Mouse (Mus musculus): ENCODE results near the gene Atg4c.

Gene Atg4c

DNA sequence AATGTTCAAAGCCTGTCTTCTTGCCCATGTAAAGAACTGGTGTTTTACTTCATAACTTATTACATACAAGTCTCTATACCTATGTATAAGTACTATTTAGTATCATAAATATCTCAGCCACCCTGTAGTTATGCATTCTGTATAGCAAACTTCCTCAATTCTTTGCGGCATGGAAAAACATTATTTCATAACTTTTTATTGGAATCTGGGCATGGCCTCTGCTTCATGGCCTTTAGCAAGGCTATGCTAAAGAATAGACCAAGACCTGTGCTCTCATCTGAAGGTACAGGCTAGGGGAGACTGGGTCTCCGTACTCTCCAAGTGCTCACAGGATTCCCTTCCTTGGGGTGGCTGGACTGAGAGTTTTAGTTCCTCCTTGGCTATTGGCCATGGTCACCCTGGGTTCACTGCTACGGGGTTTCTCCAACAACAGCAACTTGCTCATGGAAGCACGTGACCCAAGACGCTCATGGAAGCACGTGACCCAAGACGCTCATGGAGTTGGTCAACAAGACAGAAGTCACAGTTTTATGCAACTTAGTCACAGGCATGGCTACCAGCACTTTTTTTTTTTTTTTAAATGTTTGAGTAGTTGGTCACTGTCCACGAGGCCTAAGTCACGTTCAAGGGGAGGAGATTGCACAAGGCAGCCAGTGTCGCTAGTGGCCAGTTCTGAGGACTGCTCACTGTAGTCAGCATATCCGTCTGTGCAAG lies 7.2 kb upstream of the Atg4c start:
- DNase-seq (ENCODE audit: low spot score): peak; percentile 25

DNA sequence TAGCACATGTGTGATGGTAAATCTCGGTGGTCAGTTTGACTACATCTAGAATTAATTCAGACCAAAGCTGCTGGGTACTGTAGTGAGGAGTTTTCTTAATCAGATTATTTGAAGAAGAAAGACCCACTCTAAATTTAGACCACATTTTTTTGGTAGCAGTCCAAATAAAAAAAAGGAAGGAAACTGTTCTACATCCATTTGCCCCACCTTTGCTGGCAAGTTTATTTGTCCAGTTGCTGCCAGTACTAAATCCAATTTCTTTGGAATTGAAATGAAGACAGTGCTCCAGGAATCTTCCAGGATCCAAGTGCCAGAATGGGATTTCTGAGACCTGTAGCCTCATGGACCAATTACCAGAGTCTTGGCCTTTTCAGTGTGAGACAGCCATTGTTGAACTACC lies 1.1 kb upstream of the Atg4c start:
- DNase-seq (ENCODE audit: low spot score): no peak

DNA sequence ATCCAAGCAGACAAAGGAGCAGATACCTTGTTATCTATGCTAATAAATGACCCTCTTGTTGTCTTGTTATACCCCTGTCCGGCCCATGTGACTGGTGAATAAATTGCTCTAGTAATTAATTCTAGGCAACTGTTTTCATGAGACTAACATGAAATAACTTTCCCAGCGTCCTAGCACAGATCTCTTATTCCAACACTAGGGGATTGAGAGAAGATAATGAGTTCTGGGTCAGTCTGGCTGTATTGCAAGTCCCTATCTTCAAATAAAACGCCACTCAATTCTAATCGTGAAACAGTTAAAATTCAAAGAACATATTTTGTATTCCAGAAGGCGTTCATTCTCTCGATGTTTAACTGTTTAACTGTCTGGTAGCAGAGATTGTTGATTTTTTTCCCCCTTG lies 520 bp upstream of the Atg4c start:
- no peak for DNase-seq (ENCODE audit: low spot score)

DNA sequence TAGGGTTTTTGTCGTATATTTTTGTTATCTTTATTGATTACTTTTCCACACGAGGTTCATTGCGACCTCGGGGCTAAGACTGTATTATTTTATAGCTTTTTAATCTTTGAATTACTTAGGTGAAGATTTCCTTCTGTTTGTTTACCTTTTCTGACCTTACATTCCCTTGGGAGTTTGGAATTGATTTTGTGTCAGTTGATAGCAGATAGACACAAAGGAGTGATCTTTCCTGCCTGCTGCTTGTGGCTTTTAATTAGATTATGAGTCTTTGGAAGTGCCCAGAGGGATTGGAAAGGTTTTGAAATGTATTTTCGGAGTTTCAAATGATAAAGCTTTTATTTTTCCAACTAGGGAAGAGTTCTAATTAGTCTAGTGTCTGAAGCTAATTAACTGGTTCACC lies 1.1 kb downstream of the Atg4c start:
- DNase-seq (ENCODE audit: low spot score): no peak

DNA sequence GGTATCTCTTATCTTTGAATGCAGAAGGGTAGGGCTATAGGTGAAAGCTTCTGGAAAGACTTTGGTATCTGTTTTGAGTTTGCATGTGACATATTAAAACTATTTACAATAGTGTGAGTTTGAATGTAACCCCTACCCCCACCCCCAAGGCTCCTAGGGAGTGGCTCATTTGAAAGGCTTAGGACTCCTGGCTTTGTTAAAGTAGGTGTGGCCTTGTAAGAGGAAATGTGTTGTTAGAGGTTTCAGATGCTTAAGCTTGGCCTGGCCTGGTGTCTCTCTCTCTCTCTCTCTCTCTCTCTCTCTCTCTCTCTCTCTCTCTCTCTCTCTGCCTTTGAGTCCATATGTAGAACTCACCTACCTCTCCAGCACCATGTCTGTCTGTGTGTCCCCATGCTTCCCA lies 5.0 kb downstream of the Atg4c start:
- DNase-seq (ENCODE audit: low spot score): no peak

DNA sequence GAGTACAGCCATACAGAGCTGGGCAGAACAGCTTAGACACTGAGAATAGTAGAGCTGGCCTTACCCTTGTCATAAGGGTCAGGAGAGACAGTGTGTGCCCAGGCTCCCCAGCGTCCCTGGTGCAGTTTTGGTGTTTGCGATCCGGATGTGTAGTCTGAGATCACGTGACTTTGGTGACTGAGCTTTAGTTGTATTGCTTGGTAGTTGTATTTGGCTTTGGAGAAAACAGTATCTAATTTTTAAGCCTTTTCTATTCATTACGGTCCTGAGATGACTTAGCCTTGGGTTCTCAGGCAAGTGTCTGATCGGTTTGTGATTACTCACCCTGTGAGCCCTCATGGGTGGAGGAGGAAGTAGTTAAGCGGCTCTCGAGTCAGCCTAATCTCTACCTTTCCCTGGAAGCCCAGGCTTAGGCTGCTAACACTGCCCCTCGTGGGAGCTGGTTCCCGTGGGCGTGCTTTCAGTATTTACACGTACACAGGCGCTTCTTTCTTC lies 6.1 kb downstream of the Atg4c start:
- DNase-seq (ENCODE audit: low spot score): no peak

DNA sequence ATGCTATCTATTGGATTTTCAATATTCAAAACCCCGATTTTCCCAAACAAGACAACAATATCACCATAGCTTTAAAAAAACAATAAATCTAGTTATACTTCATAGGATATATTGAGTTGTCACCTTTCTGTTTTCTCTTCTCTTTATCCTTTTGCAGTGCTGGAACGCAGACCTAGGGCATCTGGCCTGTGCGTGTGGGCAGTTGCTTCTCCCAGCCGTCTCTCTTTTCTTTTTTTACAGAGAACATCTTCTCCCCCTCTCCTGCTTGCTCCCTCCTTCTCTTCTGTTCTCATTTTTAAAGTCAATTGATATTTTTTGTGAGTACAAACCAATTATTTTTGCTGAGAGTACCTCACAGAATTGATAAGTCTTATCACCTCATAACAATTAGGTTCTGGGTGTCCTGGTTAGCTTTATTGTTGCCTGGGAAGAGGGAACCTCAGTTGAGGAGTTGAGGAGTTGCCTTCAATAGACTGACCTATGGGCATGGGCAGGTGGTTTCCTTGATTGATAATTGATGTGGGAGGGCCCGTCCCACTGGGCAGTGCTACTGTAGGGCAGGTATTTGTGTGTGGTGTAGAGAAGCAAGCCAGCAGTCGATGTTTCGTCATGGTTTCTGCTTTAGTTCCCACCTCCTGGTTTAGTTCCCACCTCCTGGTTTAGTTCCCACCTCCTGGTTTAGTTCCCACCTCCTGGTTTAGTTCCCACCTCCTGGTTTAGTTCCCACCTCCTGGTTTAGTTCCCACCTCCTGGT lies 6.8 kb downstream of the Atg4c start:
- DNase-seq (ENCODE audit: low spot score): no peak

DNA sequence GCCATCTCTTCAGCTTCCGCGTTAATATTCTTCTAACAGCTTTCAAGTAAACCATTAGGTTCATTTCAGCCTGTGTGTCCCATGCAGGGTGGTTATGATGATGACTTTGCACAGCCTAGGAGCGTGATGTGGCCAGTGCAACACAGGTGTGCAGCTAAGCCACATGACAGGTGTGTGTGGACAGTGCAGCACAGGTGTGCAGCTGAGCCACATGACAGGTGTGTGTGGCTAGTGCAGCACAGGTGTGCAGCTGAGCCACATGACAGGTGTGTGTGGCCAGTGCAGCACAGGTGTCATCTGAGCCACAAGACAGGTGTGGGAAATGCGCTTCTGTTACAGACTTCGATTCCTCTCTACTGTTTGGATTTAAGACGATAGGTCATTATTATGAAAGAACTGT lies 12.0 kb downstream of the Atg4c start:
- no peak for DNase-seq (ENCODE audit: low spot score)

DNA sequence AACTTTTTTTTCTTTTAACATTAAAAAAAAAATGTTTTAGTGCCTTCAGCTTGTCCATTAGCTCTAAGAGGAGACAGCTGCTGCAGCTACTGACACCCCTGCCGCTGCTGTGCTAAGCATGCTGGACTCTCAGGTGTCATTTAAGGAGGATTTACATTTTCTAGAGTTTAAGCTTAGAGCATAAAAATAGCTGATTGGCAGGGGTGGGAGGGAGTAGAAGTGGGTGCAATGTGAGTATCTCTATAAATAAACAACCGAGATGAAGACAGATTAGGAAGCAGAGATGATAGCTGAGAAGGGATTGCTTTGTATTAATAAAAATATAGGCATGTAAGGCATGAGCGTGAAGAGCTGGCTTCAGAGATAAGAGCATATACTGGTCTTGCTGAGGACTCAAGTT lies 12.6 kb downstream of the Atg4c start:
- DNase-seq (ENCODE audit: low spot score): no peak

DNA sequence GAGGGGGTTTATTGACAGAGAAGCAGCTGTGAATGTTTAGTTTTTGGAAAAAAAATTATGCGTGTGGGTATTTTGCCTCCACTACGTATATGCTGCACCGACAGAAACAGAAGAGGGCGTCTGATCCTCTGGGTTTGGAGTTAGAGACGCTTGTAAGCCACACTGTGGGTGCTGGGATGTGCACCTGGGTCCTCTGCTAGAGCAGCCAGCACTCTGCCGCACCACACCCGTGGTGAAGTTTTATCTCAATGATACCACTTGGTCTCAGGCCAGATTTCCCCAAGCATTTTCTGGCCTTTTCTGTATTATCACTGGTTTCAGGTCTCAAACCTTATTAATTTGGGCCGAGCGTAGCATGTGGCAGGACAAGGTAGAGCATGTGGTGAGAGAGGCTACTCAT lies 16.4 kb downstream of the Atg4c start:
- DNase-seq (ENCODE audit: low spot score): no peak

DNA sequence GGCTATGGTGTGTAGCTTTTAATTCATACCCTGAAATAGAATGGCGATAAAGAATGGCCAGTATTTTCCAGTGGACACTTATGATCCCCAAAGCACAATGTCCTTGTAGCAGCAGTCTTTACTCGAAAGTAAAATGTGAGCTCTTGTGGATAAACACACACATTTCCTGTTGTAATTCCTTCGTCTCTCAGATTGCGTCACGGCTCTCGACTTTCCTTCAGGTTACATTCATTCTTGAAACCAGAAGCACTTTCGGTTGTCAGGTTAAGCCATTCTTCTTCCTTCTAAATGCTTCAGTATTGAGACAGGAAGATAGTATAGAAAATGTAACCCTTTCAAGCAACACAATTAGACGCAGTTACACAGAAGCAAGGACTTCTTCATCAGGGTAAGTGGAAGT lies 17.9 kb downstream of the Atg4c start:
- DNase-seq (ENCODE audit: low spot score): no peak

DNA sequence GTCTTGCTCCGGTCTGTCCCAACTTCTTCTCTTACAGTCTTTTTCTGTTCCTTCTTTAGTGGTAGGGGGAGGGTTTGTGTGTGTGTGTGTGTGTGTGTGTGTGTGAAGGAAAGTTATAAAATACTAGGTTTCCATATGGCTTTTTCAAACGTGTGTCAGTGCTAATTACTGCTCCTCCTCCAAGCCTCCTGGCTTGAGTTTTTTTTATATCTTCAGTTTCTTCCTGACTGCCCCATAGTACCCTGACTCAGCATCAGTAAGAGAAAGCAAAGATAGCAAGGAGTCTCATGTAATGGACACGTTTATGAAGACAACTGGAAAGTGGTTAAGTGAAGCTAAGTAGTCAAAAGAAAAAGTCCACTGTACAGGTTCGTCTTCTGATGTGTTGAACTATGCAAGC lies 19.4 kb downstream of the Atg4c start:
- DNase-seq (ENCODE audit: low spot score): no peak

DNA sequence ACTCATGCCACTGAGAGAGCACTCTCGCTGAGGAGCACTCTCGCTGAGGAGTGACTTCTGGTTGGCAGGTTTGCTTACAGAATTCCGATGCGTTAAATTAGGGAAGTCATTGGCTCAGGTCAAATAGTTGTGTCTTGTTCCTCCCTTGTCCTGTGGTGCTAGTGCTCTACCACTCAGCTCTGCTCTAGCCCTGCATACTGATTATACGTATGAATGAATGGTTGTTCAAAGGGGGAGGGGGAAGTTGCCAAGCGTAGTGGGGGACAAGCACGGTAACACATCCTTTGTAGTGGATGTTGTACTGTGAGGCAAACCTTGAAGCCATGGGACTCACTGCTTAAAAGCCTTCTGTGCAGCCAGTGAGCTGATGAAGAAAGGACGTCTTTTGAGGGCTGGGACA lies 28.5 kb downstream of the Atg4c start:
- DNase-seq (ENCODE audit: low spot score): no peak

DNA sequence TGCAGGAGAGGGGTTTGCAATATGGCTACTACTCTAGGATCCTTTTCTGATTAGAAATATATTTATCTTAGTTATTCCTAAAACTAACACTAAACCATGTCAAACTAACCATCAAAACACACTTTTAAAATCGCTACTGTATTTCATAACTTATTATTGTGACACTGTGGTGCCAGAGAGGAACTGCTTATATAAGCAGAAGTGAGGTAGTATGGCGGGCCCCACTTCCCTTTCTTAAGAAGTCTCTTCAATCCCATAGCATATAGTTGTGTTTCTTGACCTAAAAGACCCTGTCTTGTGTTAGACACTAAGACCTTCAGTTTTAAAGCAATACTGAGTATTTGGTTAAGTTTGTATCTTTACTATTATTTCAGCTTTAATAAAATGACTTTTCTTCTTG lies 31.1 kb downstream of the Atg4c start:
- DNase-seq (ENCODE audit: low spot score): no peak

DNA sequence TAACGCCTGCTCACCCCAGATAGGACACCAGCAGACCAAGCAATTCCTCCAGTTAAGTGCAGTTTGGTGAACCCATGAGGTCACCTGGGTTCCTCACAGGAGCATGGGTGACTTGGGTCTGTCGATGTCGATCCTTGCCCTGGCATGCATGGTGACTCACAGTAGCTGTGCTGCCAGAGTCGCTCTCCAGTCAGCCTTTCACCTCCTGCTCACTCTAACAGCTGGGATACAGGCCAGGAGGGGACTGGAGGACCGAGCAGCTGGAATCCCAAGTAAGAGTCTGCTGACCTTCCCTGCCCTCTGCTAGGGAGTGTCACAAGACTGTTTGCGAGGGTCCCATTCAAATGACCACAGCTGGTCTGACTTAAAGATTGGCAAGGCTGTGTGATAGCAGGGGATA lies 33.5 kb downstream of the Atg4c start:
- DNase-seq (ENCODE audit: low spot score): no peak

DNA sequence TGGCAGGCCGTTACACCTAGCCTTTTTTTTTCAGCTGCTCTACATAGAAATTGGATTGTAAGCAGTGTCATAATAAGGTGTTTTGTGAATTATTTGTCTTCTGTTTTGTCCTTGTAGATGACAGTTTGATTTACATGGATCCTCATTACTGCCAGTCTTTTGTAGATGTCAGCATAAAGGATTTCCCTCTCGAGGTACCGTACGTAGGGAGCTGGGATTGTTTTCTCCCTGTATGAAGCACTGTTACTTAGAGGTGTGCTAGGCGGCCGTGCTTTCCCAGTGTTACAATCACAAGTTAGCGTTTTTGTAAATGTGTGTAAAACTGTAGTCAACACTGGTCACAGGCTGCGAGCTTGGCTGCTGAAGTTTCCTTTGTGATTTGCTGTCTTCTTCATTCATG lies 35.6 kb downstream of the Atg4c start:
- no peak for DNase-seq (ENCODE audit: low spot score)

DNA sequence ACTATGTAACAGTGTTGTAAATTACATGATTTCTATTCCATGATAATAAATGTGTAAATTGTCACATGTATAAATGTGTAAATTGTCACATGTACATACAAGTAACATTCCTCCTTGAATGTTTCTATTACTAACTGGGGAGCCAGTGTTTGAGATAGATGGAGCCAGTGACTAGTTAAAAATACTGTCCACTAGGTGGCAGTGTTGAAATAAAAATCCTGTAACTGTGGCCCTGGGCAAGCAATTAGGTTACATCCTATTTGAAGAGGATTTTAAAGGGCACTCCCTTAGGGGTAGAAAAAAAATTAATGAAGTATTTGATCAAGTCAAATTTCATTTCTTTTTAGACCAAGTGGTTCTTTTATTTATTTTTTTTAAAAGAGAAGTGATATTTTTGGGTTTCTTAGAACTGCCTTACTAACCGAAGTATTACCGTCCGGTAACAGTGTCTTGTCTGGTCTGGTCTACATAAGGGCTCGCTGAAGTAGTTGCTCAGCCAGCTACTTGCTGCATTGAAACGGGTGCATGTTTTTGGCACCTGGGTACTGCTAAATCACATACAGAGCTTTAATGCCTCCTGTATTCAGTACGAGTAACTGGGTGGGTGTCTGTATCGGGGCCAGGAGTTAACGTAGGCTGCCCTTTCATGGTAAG lies 41.6 kb downstream of the Atg4c start:
- DNase-seq (ENCODE audit: low spot score): no peak

DNA sequence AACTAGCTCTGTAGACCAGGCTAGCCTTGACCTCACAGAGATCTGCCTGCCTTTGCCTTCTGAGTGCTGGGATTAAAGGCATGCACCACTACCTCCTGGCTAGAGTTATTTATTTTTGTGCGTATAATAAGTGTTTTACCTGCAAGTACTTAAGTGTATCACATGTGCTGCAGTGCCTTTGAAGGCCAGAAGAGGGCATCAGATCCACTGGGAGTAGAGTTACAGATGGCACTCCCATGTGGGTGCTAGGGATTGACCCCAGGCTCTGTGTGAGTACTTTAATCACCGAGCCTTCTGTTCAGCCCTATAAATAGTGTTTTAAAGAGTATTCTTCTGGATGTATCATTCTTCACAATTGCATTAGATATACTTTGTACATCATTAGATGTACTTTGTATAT lies 44.6 kb downstream of the Atg4c start:
- no peak for DNase-seq (ENCODE audit: low spot score)

DNA sequence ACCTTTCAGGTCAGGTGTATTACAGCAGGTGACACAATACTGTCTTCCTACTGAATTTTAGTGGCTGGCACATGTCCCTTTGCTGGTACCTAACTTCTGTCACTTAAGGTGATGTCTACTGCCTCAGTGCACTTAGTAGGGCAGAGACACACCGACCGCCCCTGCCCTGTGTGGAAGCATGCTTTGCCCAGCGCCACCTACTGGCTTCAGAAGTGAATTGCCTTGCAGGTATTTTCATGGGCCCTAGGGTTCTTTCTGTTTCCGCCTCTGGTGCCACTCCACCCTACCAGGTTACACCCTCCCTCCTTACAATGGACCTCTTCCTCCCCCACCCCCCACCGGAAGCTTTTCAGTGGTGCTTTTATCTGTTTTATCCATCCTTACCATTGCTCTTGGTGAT lies 47.9 kb downstream of the Atg4c start:
- DNase-seq (ENCODE audit: low spot score): no peak

DNA sequence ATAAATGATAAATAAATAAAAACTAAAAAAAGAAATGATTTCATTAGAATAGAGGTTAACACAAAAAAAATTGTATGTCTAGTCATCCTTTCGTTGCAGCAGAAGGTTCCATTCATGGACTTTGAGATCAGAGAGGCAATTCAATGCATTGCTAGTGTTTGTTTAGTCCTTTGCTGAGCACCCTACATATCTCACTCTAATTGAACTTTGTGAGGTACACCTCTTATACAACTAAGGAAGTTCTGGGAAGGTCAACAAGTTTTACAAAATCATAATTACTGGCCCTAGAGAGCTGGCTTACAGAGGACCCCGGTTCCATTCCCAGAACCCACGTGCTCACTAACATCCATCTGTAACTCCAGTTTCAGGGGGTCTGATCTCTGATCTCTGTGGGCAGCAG lies 55.6 kb downstream of the Atg4c start:
- no peak for DNase-seq (ENCODE audit: low spot score)

DNA sequence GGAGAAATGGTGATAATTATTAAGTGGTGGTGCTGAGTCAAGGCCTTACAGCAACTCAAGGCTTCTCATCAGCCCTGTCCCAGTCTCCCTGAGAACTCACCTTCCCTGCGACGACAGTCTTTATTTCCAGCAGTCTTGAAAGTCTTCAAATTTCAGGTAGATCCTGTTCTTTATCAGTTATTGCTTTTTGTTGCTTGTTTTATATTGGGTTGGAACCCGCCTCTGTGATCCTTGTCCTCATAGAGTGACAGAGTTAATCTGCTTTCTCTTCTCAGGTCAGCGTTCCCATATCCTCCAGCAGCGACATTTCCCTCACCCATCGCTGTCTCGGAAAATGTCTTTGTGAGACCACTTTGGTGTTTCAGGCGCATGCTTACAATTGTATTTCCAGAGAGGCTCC lies 56.1 kb downstream of the Atg4c start:
- DNase-seq (ENCODE audit: low spot score): no peak

DNA sequence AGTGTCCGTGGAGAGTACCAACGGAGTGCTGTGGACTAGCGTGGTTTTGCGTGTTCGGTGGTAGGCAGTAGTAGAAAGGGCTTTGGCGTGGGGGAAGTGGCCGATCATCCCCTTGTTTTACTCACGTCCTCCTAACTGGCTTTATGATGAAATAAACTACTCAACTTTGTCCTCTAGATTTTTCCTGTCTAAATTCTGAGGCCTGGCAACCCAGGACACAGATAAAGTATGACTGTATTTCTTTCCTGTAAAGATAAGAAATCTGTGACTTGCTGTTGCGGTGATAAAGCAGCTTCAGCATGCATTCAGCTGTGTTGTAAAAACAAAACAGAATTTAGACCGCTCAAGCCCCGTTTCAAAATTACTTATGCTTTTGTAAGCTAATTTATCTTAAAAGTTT lies 59.2 kb downstream of the Atg4c start:
- no peak for DNase-seq (ENCODE audit: low spot score)

DNA sequence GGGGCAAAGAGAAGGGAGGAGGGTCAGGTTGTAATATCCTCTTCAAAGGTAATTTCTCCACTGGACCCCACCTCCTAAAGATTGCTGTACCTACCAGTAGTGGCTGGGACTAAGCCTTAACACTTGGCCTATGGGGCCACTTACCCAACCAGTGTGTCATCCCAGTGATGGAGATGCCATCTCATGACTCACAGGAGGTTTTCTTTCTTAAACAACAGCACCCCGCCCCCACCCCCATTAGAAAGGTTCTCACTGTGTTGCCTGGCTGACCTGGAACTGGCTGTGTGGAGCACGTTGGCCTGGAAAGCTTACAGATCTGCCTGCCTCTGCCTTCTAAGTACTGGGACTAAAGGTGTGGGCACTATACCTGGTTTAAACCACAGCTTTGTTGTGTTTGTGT lies 69.5 kb downstream of the Atg4c start:
- DNase-seq (ENCODE audit: low spot score): no peak
